Mouse (Mus musculus) bone marrow, adult 2 months (tissue): ENCODE measurements around the gene Antxr1.

Experiments
- CTCF ChIP-seq: fragments of 200-500 bp; IDR thresholded peaks from 2 replicates; pipeline ENCODE4 v1.5.1; 2011; ENCODE audit warnings: low read length, control low read depth; ENCODE audit not compliant: control insufficient read depth, insufficient read depth
- POLR2A ChIP-seq: fragments of 200-500 bp; IDR thresholded peaks from 2 replicates; pipeline ENCODE4 v1.6.1; 2011; ENCODE audit warnings: low read depth, mild to moderate bottlenecking, control low read depth, low read length, borderline replicate concordance; ENCODE audit not compliant: control insufficient read depth

DNA sequence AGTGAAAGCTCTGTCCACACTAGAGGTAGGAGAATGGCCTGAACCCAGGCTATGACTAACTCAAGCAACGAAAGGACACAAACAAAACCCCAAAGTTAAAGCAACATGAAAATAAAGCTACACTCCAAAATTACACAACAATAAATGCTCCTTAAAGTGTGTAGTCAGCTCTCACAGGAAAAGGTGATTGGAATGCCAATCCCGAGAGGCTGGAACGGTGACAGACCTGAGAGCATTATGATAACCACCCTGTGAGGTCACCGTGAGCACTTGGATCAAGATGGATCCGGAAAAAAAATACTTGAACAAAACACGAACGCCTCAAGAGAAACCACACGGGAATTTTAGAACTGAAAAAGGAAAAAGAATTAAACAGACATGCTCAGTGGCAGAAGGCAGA is 31.1 kb downstream of the Antxr1 start:
- TF ChIP-seq CTCF (no peak), POLR2A (no peak)
